Mouse (Mus musculus): ENCODE measurements around the gene Pomgnt2. TPM values are rescaled to one million over a fixed set of nuclear protein-coding genes. Genes with fewer than 3 reads are reported as not detected.

Gene Pomgnt2
- polyA plus RNA-seq, 1 experiment from 2014 or later, result 28.3 TPM

DNA sequence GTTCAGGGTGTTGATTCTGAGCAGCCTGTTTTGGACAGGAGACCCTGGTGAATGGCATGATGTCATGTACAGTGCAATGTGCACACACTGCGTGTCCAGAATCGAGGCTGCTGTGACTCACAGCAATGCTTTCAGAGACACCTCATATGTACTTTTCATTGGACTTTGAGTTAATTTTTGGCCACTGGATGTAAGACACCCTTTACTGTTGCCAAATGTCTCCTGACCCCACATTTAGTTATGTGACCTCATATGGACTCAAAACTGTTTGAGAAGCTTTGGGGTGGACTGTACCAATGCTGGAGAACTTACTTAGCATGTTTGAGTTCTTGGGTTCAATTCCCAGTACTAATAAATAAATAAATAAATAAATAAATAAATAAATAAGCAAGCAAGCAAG, 13.8 kb upstream of the Pomgnt2 start:
- no peaks in the 10 kb centered on the region for H3K9me3 ChIP-seq
- WGBS, result 86% methylated on average over 2 of the region's 2 CpGs
- ATAC-seq (replicated peaks), result no peak

DNA sequence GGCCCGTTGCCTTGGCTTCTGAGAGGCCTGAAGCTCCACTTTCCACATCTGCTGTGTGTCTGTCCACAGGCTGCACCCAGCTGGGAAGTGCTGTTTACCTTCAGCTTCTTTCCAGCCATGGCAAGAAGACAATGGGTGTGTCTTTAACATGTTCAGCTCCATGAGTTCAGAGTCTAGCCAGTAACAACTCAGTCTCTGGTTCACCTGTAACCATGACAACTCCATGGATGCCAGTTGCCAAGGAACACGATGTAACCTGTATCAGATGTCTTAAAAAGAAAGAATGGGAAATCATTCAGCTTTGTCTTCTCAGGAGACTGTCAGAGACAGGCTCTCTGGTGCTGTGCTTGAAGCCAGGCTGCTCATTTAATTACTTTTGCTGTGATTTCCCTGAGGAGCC, 12.0 kb upstream of the Pomgnt2 start:
- H3K9ac ChIP-seq (replicated peaks), result no peak overlapping the region
- no peaks in the 10 kb centered on the region for H3K27me3 ChIP-seq
- peak; percentile 60 for ATAC-seq (replicated peaks)
- no peak overlapping the region for H3K4me3 ChIP-seq
- H3K4me1 ChIP-seq, result peaks cover 9% of the 10 kb centered on the region; the same call in 1 of the 2 replicates
- 44% methylated on average over 2 of the region's 2 CpGs for WGBS
- peak overlapping the region; percentile 44 for H3K27ac ChIP-seq (replicated peaks)
- no peak overlapping the region for H3K4me2 ChIP-seq (replicated peaks)
- H3K9me3 ChIP-seq, result no peaks in the 10 kb centered on the region
- no peaks in the 10 kb centered on the region for H3K36me3 ChIP-seq

More for the DNA sequence above, 13.8 kb upstream of the Pomgnt2 start:
- Histone ChIP-seq H3K27ac (replicated peaks) (no peak overlapping the region), H3K4me1 (peaks cover 9% of the 10 kb centered on the region; the same call in 1 of the 2 replicates), H3K4me3 (no peak overlapping the region), H3K4me2 (replicated peaks) (no peak overlapping the region), H3K9ac (replicated peaks) (no peak overlapping the region), H3K36me3 (no peaks in the 10 kb centered on the region), H3K27me3 (no peaks in the 10 kb centered on the region)

DNA sequence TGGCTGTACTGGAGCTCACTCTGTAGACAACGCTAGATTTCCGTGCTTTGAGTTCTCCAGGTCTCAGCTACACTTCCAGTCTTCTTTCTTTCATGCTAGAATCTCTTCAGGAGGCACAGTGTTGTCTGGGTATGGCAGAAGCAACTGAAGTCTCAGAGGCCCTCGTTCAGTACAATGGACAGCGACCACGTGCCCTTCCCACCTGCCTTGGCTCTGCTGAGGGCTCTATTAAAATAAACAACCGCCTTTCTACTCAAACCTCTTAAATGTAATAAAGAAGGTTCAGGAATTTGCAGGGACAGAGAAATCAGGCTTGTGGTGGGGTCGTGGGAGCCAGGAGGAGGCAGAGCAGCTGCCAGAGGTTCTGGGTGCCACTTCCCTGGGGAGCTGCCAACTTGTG, 9.7 kb upstream of the Pomgnt2 start:
- 10% methylated on average over 7 of the region's 7 CpGs for WGBS
- no peak for ATAC-seq (replicated peaks)
- peaks cover 9% of the 10 kb centered on the region; the same call in 1 of the 2 replicates for H3K4me1 ChIP-seq

DNA sequence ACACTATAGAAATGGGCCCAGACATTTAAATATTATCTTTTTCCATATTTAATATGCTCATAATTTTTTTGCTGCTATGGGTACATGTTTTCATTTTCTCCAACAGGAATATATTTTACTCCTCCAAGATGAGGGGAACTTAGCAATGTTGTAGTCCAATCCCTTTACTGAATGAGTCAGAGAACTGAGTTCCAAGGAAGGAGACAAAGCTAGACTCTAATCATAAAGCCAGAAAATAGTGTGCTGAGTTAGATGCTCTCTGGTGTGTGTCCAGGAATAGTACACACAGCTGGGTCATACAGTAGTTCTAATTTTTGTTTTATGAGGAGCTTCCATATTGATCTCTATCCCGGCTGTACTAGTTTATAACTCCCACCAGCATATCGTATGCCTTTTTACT, 9.3 kb upstream of the Pomgnt2 start:
- no peak overlapping the region for H3K27ac ChIP-seq (replicated peaks)
- no peaks in the 10 kb centered on the region for H3K27me3 ChIP-seq
- peaks cover 9% of the 10 kb centered on the region; the same call in 1 of the 2 replicates for H3K4me1 ChIP-seq
- no peaks in the 10 kb centered on the region for H3K9me3 ChIP-seq
- H3K9ac ChIP-seq (replicated peaks), result no peak overlapping the region
- no peaks in the 10 kb centered on the region for H3K36me3 ChIP-seq
- H3K4me2 ChIP-seq (replicated peaks), result no peak overlapping the region
- WGBS, result 93% methylated on average over 2 of the region's 2 CpGs
- H3K4me3 ChIP-seq, result no peak overlapping the region
- no peak for ATAC-seq (replicated peaks)

More for the DNA sequence above, 9.7 kb upstream of the Pomgnt2 start:
- Histone ChIP-seq H3K4me2 (replicated peaks) (no peak overlapping the region), H3K4me3 (no peak overlapping the region), H3K9me3 (no peaks in the 10 kb centered on the region), H3K27ac (replicated peaks) (no peak overlapping the region), H3K36me3 (no peaks in the 10 kb centered on the region), H3K9ac (replicated peaks) (no peak overlapping the region), H3K27me3 (no peaks in the 10 kb centered on the region)

DNA sequence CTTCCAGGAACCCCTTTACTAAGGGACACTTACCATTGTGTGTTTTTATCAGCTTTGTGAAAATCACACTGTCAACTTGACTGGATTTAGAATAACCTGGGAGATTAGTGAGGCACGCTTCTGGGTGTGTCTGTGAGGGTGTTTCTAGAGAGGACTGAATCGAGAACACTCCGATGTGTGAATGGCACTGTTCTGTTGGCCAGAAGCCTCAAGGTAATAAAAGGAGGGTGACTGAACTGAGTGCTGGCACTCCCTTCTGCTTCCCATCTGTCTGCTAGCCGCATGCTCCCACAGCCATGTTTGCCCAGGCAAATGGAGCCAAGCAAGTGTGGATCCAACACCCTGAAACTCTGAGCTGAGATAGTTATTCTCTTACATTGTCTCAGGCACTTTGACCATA, 1.1 kb upstream of the Pomgnt2 start:
- no peak overlapping the region for H3K9ac ChIP-seq (replicated peaks)
- H3K27ac ChIP-seq (replicated peaks), result no peak overlapping the region
- WGBS, result 70% methylated on average over 4 of the region's 4 CpGs
- H3K36me3 ChIP-seq, result no peaks in the 10 kb centered on the region
- H3K4me2 ChIP-seq (replicated peaks), result no peak overlapping the region
- H3K4me1 ChIP-seq, result peaks cover 17% of the 10 kb centered on the region
- H3K27me3 ChIP-seq, result no peaks in the 10 kb centered on the region
- H3K4me3 ChIP-seq, result no peak overlapping the region
- H3K9me3 ChIP-seq, result no peaks in the 10 kb centered on the region
- ATAC-seq (replicated peaks), result no peak

GRCm38 (mm10) chr9:121995508-121996131, 1.3 kb downstream of the Pomgnt2 start:
- Histone ChIP-seq H3K9ac (replicated peaks) (peak overlapping the region; percentile 74), H3K4me2 (replicated peaks) (peak overlapping the region; percentile 85), H3K27ac (replicated peaks) (no peak overlapping the region), H3K4me1 (peaks cover 17% of the 10 kb centered on the region), H3K36me3 (no peaks in the 10 kb centered on the region), H3K27me3 (no peaks in the 10 kb centered on the region), H3K9me3 (no peaks in the 10 kb centered on the region), H3K4me3 (peak overlapping the region; percentile 73)
- peak; percentile 88 for ATAC-seq (replicated peaks)
- under 1% methylated on average over 53 of the region's 53 CpGs for WGBS

DNA sequence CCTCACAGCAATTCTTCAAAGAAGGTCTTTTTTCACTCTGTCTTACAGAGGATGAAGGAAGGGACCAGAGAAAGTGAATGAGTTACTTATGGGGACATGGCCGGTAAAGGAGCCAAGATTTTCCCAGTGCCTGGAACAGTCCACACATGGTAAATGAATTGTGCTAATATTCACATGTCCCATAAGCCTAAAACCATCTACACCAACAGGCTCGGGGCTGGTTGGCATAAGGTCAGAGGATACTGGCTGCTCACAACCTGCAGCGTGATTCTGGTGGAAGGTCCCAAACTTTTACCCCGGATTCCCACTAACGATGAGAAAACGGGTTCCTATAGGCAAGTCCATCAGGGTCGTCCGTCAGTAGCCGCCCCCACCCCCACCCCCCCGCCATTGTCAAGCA, 1.8 kb downstream of the Pomgnt2 start:
- Histone ChIP-seq H3K27ac (replicated peaks) (no peak overlapping the region), H3K9ac (replicated peaks) (peak overlapping the region; percentile 74), H3K9me3 (no peaks in the 10 kb centered on the region), H3K27me3 (no peaks in the 10 kb centered on the region), H3K4me3 (peak overlapping the region; percentile 73), H3K36me3 (no peaks in the 10 kb centered on the region), H3K4me1 (peaks cover 17% of the 10 kb centered on the region), H3K4me2 (replicated peaks) (peak overlapping the region; percentile 85)
- no peak for ATAC-seq (replicated peaks)
- WGBS, result 7% methylated on average over 10 of the region's 10 CpGs

GRCm38 (mm10) chr9:121993047-121993446, 3.9 kb downstream of the Pomgnt2 start:
- H3K9ac ChIP-seq (replicated peaks), result no peak overlapping the region
- no peak for ATAC-seq (replicated peaks)
- H3K4me3 ChIP-seq, result no peak overlapping the region

GRCm38 (mm10) chr9:121991041-121991440, 5.9 kb downstream of the Pomgnt2 start:
- Histone ChIP-seq H3K27me3 (no peaks in the 10 kb centered on the region), H3K4me2 (replicated peaks) (no peak overlapping the region), H3K9ac (replicated peaks) (no peak overlapping the region), H3K4me3 (no peak overlapping the region), H3K4me1 (peaks cover 17% of the 10 kb centered on the region), H3K9me3 (no peaks in the 10 kb centered on the region), H3K27ac (replicated peaks) (no peak overlapping the region), H3K36me3 (no peaks in the 10 kb centered on the region)
- WGBS, result 64% methylated on average over 5 of the region's 5 CpGs
- no peak for ATAC-seq (replicated peaks)

More at GRCm38 (mm10) chr9:121993047-121993446, 3.9 kb downstream of the Pomgnt2 start:
- 69% methylated on average over 3 of the region's 3 CpGs for WGBS
- Histone ChIP-seq H3K9me3 (no peaks in the 10 kb centered on the region), H3K27ac (replicated peaks) (no peak overlapping the region), H3K27me3 (no peaks in the 10 kb centered on the region), H3K4me1 (peaks cover 17% of the 10 kb centered on the region), H3K4me2 (replicated peaks) (no peak overlapping the region), H3K36me3 (no peaks in the 10 kb centered on the region)

- Histone ChIP-seq H3K4me2 (replicated peaks) (no peak overlapping the region), H3K9me3 (no peaks in the 10 kb centered on the region), H3K9ac (replicated peaks) (no peak overlapping the region), H3K4me3 (no peak overlapping the region), H3K27ac (replicated peaks) (no peak overlapping the region), H3K27me3 (no peaks in the 10 kb centered on the region), H3K36me3 (no peaks in the 10 kb centered on the region), H3K4me1 (peaks cover 12% of the 10 kb centered on the region)
- ATAC-seq (replicated peaks), result no peak
- 28% methylated on average over 5 of the region's 5 CpGs for WGBS
These were observed 7.4 kb downstream of the Pomgnt2 start for GRCm38 (mm10) chr9:121989536-121989935.

GRCm38 (mm10) chr9:121988910-121989309, 8.0 kb downstream of the Pomgnt2 start:
- H3K4me1 ChIP-seq, result peaks cover 7% of the 10 kb centered on the region; the same call in 1 of the 2 replicates
- no peaks in the 10 kb centered on the region for H3K9me3 ChIP-seq
- ATAC-seq (replicated peaks), result no peak
- no peak overlapping the region for H3K4me2 ChIP-seq (replicated peaks)
- H3K36me3 ChIP-seq, result no peaks in the 10 kb centered on the region
- no peak overlapping the region for H3K4me3 ChIP-seq
- 84% methylated on average over 3 of the region's 3 CpGs for WGBS
- no peak overlapping the region for H3K9ac ChIP-seq (replicated peaks)
- H3K27ac ChIP-seq (replicated peaks), result no peak overlapping the region
- no peaks in the 10 kb centered on the region for H3K27me3 ChIP-seq

- Histone ChIP-seq H3K4me3 (no peak overlapping the region), H3K9ac (replicated peaks) (no peak overlapping the region), H3K27me3 (no peaks in the 10 kb centered on the region), H3K9me3 (no peaks in the 10 kb centered on the region), H3K27ac (replicated peaks) (no peak overlapping the region), H3K4me2 (replicated peaks) (no peak overlapping the region), H3K4me1 (peaks cover 4% of the 10 kb centered on the region; the same call in 1 of the 2 replicates), H3K36me3 (peaks cover 8% of the 10 kb centered on the region; the same call in 1 of the 2 replicates)
- ATAC-seq (replicated peaks), result peak; percentile 70
- WGBS, result 73% methylated on average over 15 of the region's 15 CpGs
These were observed 12.1 kb downstream of the Pomgnt2 start for GRCm38 (mm10) chr9:121984465-121985461.
